22 mouse cellular contexts compared by ENCODE assay signal in genomic region chr1:60240430-60240829, GRCm38 (mm10).
DNase-seq lines count a peak whose midpoint lies in the region; ATAC-seq lines count a peak whose summit lies in the region.
"Had no signal": no experiment of that assay in that cellular context is flagged by ENCODE, and none has a peak within 500 bp of the region (broad histone marks: within the 10 kb centered on the region; RNA-seq: fewer than 3 reads in every experiment).

No protein-coding gene starts in this region.

- intact Hi-C loops in left cerebral cortex, postnatal 14 days (cut with DNase I), result no loop called here

- peak; percentile 84 for ATAC-seq in CD4-positive, CD25-positive, alpha-beta regulatory T cell, adult 4 months
- peak; percentile 65 for ATAC-seq in activated CD4-positive, CD25-positive, alpha-beta regulatory T cell, adult 4 months
- ATAC-seq: forebrain, embryonic 14.5 days; forebrain, postnatal 0 days; hindbrain, embryonic 16.5 days; intestine, postnatal 0 days; Patski had no signal

- peak; percentile 59 for DNase-seq in A20 (ENCODE audit: low read depth, low spot score)
- no peak for DNase-seq in thymus, postnatal 0 days (ENCODE audit: low spot score)
- no peak for DNase-seq in left cerebral cortex, postnatal 14 days (ENCODE audit: low spot score in 2 of 2)
- no peak for DNase-seq in right cerebral cortex, postnatal 10 days (ENCODE audit: low spot score in 2 of 2)
- no peak for DNase-seq in cerebellum, postnatal 14 days
- DNase-seq: adrenal gland, adult 2 months; adrenal gland, postnatal 14 days; cerebellum, adult 11-12 months; cerebellum, adult 8-10 months; cerebellum, postnatal 25 days; forebrain, postnatal 0 days; gastrocnemius, postnatal 25 days; heart, adult 18-20 months; heart, postnatal 10 days; heart, postnatal 36 days; kidney, adult 2 months had no signal
